Mouse (Mus musculus) myocyte (in vitro differentiated cells): Measurements from ENCODE around the gene Myo3a. TPM values are rescaled to one million over a fixed set of nuclear protein-coding genes. Genes with fewer than 3 reads are reported as not detected.

Experiments
- H3K27me3 ChIP-seq: one replicate; pipeline ENCODE4 v1.6.1; 2011; ENCODE audit not compliant: control insufficient read depth, insufficient read depth, insufficient read length
- H3K36me3 ChIP-seq: one replicate; pipeline ENCODE4 v1.6.1; 2011; ENCODE audit not compliant: control insufficient read depth, insufficient read depth
- H3K4me2 ChIP-seq: one replicate; pipeline ENCODE4 v1.6.1; 2011; ENCODE audit warnings: low read depth, control low read depth
- H3K4me3 ChIP-seq: one replicate; pipeline ENCODE4 v1.5.1; 2011; ENCODE audit warnings: mild to moderate bottlenecking, control low read depth, moderate library complexity
- H3K79me2 ChIP-seq: one replicate; pipeline ENCODE4 v1.6.1; 2011; ENCODE audit not compliant: control insufficient read depth, insufficient read depth
- H3ac ChIP-seq: one replicate; pipeline ENCODE4 v1.6.1; 2011; ENCODE audit not compliant: control insufficient read depth, insufficient read length
- CEBPB ChIP-seq: IDR thresholded peaks from 2 replicates; pipeline ENCODE4 v1.6.1; 2011; ENCODE audit warnings: mild to moderate bottlenecking, moderate library complexity; ENCODE audit not compliant: poor library complexity, insufficient read depth, severe bottlenecking
- E2F4 ChIP-seq: IDR thresholded peaks from one replicate; pipeline ENCODE4 v1.6.1; 2011; ENCODE audit warnings: mild to moderate bottlenecking, control low read depth, moderate library complexity; ENCODE audit not compliant: insufficient read depth
- MAX ChIP-seq: IDR thresholded peaks from one replicate; pipeline ENCODE4 v1.6.1; 2011; ENCODE audit warnings: low read depth, mild to moderate bottlenecking, control low read depth
- MYOD1 ChIP-seq, 3 experiments: IDR thresholded peaks; one replicate each; pipeline ENCODE4 v1.6.1; 2011; ENCODE audit warnings: control low read depth in 2 of 3, low read depth in 2 of 3, mild to moderate bottlenecking in 2 of 3, moderate library complexity in 1 of 3; ENCODE audit not compliant: insufficient read length in 2 of 3, control insufficient read depth in 1 of 3
- MYOG ChIP-seq, 3 experiments: IDR thresholded peaks; one replicate each; pipeline ENCODE4 v1.6.1; 2011; ENCODE audit warnings: control low read depth in 2 of 3, low read depth in 2 of 3, mild to moderate bottlenecking in 2 of 3; ENCODE audit not compliant: insufficient read length in 2 of 3, control insufficient read depth in 1 of 3, insufficient read depth in 1 of 3
- POLR2A ChIP-seq: IDR thresholded peaks from one replicate; pipeline ENCODE4 v1.6.1; 2011; ENCODE audit warnings: low read depth, mild to moderate bottlenecking, control low read depth, moderate library complexity; ENCODE audit not compliant: insufficient read length
- POLR2AphosphoS2 ChIP-seq: IDR thresholded peaks from one replicate; pipeline ENCODE4 v1.6.1; 2011; ENCODE audit warnings: low read depth, control low read depth; ENCODE audit not compliant: insufficient read length
- REST ChIP-seq: IDR thresholded peaks from one replicate; pipeline ENCODE4 v1.6.1; 2011; ENCODE audit warnings: mild to moderate bottlenecking, control low read depth, moderate library complexity; ENCODE audit not compliant: insufficient read depth, insufficient read length
- SRF ChIP-seq: IDR thresholded peaks from one replicate; pipeline ENCODE4 v1.6.1; 2011; ENCODE audit warnings: low read depth; ENCODE audit not compliant: control insufficient read depth, insufficient read length
- TCF12 ChIP-seq: IDR thresholded peaks from one replicate; pipeline ENCODE4 v1.6.1; 2011; ENCODE audit warnings: mild to moderate bottlenecking, control low read depth; ENCODE audit not compliant: poor library complexity, insufficient read depth, severe bottlenecking
- TCF3 ChIP-seq: IDR thresholded peaks from one replicate; pipeline ENCODE4 v1.6.1; 2011; ENCODE audit warnings: low read depth, control low read depth; ENCODE audit not compliant: insufficient read length
- USF1 ChIP-seq: IDR thresholded peaks from one replicate; pipeline ENCODE4 v1.6.1; 2011; ENCODE audit warnings: low read depth, mild to moderate bottlenecking, control low read depth, moderate library complexity
- polyA plus RNA-seq: library from polyadenylated mRNA; unstranded; fragments of >200 nt; fragmentation: generic; extraction: Trizol; gene quantifications from one replicate; pipeline ENCODE4 v1.2.1, GENCODE M21; 2012; ENCODE audit warnings: missing spikeins

Myo3a gene
- polyA plus RNA-seq, 1 experiment = not detected

DNA sequence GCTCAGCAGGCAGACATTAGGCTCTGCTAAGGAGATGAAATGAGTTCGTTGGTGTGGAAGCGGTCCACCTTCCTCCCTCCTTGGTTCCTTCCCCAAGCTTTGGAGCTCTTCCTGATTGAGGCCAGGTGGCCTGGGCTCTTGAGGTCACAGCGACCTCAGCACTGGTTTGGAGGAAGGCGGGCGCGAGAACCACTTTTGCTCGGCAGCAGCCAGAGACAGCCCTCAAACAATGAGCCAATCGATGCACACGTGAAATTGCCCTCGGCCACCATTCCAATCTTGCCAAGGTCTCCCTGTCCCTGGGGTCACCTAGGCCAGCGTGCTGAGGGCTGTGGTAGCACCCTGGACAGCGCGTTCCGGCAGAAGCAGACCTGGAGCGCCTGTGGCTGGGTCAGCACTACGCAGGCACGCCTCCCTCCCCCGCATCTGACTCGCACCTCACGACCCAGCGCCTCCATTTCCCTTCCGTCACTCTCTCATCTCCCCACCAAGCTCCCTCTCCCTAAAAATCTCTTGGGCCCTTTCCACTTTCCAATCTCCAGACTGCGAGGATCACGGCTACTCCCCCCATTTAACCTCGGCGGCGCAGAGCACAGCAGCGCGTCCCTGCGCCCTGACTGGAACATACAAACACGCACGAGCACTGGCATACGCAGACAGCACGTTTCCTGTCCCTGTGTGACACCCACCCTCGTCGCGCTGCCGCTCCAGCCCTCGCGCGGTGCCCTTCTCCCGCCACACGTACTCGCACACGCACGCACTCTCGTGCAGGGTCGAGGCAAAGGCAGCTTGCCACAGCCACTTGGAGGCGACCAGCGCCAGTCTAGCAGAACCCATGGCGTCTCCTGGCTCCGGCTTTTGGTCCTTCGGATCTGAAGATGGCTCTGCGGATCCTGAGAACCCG, 394.8 kb downstream of the Myo3a start, which contains the start of gene Gad2:
Gene Gad2 (plus strand): TSS at position 378 of the 904 bp plus-strand sequence.
- TF ChIP-seq SRF (no peak), REST (peak; percentile 96)
- Histone ChIP-seq H3K36me3 (no peaks in the 10 kb centered on the region), H3K27me3 (peaks cover 31% of the 10 kb centered on the region), H3K79me2 (no peaks in the 10 kb centered on the region), H3K4me2 (peak within 1 kb of the TSS; percentile 24), H3K4me3 (no peak within 1 kb of the TSS), H3ac (no peak within 1 kb of the TSS)

DNA sequence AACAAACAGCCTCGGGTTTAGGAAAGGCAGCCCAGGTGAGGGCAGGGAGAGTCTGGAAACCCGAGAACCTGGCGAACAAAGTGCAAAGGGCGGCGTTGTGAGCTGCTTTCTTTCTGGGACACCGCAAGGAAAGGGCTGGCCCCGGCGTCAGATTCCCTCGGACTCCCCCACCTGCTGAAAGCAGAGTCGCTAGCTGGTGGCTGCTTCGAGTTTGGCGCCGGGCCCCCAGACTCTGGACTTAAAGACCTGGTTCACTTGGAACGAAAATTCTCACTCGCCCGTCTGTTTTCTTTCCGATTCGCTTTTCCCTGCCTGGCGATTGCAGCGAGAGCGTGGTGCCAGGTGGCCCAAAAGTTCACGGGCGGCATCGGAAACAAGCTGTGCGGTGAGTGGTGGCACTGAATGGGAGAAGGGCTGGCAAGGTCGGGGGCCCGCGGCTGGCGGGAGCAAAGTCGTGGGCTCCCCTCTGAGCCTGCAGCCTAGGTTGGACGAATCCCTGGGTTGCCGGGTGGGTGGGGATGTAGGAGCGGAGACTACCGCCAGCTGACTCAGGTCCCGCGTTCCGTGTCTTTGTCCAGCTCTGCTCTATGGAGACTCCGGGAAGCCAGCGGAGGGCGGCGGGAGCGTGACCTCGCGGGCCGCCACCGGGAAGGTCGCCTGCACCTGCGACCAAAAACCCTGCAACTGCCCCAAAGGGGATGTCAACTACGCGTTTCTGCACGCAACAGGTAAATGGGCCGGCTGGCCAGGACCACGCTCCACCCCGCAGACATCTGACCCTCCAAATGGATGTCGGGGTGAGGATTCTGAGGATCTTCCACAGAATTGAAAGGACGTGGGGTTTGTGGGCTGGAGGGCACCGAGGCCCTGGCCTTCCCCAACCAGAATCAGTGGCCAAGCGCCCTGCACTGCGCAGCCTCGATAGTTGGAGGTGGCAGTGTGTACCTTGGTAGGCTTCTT, 396.1 kb downstream of the Myo3a start:
- H3K4me3 ChIP-seq = no peak overlapping the region
- no peak overlapping the region for H3ac ChIP-seq
- peaks cover 31% of the 10 kb centered on the region for H3K27me3 ChIP-seq
- no peaks in the 10 kb centered on the region for H3K79me2 ChIP-seq
- no peaks in the 10 kb centered on the region for H3K36me3 ChIP-seq
- peak overlapping the region; percentile 24 for H3K4me2 ChIP-seq
- TF ChIP-seq REST (no peak), E2F4 (no peak), TCF12 (no peak), MYOD1 (IDR thresholded peaks at IDR 0.05; ENCODE audit: control insufficient read depth in 1 of 3, insufficient read length in 2 of 3, low read depth in 2 of 3) (no peak), CEBPB (no peak), USF1 (no peak), TCF3 (no peak), POLR2A (no peak), MAX (no peak), MYOG (IDR thresholded peaks at IDR 0.05; ENCODE audit: control insufficient read depth in 1 of 3, insufficient read depth in 1 of 3, insufficient read length in 2 of 3, low read depth in 2 of 3) (no peak), SRF (no peak), POLR2AphosphoS2 (no peak)

GRCm38 (mm10) chr2:22624188-22624975, 397.1 kb downstream of the Myo3a start:
- peaks cover 26% of the 10 kb centered on the region for H3K27me3 ChIP-seq
- no peaks in the 10 kb centered on the region for H3K79me2 ChIP-seq
- H3ac ChIP-seq = no peak overlapping the region
- TF ChIP-seq SRF = no peak
- no peak for TF ChIP-seq POLR2A
- no peak for TF ChIP-seq REST
- no peak for TF ChIP-seq POLR2AphosphoS2
- TF ChIP-seq E2F4 = no peak
- TF ChIP-seq TCF12 = no peak
- no peak for TF ChIP-seq MYOD1 (IDR thresholded peaks at IDR 0.05; ENCODE audit: control insufficient read depth in 1 of 3, insufficient read length in 2 of 3, low read depth in 2 of 3)
- TF ChIP-seq MAX = no peak
- no peak for TF ChIP-seq CEBPB
- TF ChIP-seq USF1 = no peak
- no peak for TF ChIP-seq MYOG (IDR thresholded peaks at IDR 0.05; ENCODE audit: control insufficient read depth in 1 of 3, insufficient read depth in 1 of 3, insufficient read length in 2 of 3, low read depth in 2 of 3)
- no peak for TF ChIP-seq TCF3
- H3K36me3 ChIP-seq = no peaks in the 10 kb centered on the region
- H3K4me3 ChIP-seq = no peak overlapping the region
- H3K4me2 ChIP-seq = no peak overlapping the region
